Mouse (Mus musculus) adrenal gland, adult 10 weeks (tissue): ENCODE measurements around the gene Bex4. TPM values are rescaled to one million over a fixed set of nuclear protein-coding genes. Genes with fewer than 3 reads are reported as not detected.

Experiments
- polyA plus RNA-seq: library from polyadenylated mRNA; stranded (reverse); fragments of 350-450 nt; fragmentation: Illumina TruSeq; extraction: RNeasy Lipid Tissue Mini Kit (QIAGEN cat#74804); gene quantifications from one replicate; pipeline ENCODE4 v1.2.3, GENCODE M21; 2014; ENCODE audit warnings: low read depth, low replicate concordance

Gene Bex4
- 10.7 TPM for polyA plus RNA-seq

DNA sequence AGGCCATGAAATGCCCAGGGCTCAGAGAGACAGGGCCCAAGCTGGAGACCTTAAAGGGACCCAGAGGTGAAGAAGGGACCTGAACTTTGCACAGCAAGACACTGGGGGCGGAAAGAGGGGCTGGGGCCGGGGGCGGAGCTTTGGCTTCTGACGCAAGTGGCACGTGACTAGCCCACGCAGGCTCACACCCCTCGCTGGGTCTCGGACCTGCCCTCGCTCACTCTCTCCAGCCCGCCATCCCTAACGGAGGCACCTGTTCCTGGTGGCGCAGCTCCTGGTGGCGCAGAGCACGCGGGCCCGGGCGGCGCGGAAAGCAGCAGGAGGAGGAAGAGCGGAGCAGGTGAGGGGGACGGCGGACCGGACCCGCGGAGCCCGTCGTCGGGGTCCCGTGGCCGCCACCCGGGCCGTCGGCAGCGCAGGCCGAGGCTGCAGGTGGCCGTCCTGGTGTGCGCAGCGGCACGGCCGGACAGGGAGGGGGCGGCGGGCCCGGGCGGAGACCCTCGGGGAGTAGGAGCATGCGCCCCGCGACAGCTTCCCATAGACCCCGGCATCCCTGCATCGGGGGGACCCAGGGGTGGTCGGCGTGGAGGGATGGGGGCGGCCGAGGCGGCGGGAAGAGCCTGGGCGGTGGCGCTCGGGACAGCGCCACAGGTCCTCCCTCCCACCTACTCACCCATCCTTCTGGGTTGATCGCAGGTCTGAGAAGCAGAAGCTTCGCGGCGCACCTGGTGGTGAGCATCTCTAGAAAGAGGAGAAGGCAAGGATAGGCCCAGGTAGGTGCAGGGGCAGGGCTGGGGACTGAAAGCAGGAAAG is at the start of gene Bex4:
Bex4 (plus strand) TSS at position 170 of the 813 bp plus-strand sequence.

DNA sequence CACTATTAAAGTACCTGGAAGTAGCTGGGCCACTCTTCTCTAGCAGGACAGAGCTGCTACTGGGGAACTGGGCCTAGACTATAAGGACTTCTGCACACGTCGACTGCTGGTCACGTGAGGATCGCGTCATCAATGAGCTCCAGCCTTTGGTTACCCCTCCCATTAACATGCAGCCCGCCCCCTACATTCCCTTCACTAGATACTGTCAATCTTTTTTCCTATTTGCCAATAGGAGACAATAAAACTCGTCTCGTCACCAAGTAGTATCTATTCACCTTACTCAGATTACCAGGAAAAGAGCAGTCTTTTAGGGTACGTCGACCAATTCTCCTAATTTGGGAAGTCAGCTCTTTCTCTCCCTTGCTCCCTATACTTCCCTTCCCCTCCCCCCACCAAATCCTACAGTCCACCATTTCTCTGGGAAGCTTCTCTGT is 33.3 kb downstream of the Bex4 start, which contains the start of gene Tceal8:
Tceal8 (minus strand) TSS at position 225 of the 434 bp plus-strand sequence.

Other genes with a start within 250 kb of the Bex4 start
- gene Arxes2, start 145.2 kb upstream of the Bex4 start, polyA plus RNA-seq: 107 TPM
- gene Arxes1, start 105.6 kb upstream of the Bex4 start, polyA plus RNA-seq: 8.3 TPM
- 10.7 TPM for gene Bex2, start 70.8 kb upstream of the Bex4 start, polyA plus RNA-seq
- not detected for gene Nxf3, start 53.7 kb upstream of the Bex4 start, polyA plus RNA-seq
- gene Tceal8, start 33.3 kb downstream of the Bex4 start, polyA plus RNA-seq: 280 TPM
- 2.4 TPM for gene Tceal5, start 64.9 kb downstream of the Bex4 start, polyA plus RNA-seq
- 0.64 TPM for gene Tceal7, start 75.8 kb downstream of the Bex4 start, polyA plus RNA-seq
- gene Bex1, start 76.5 kb downstream of the Bex4 start, polyA plus RNA-seq: 7.6 TPM
- 1,113 TPM for gene Tceal9, start 106.1 kb downstream of the Bex4 start, polyA plus RNA-seq
- gene Bex3, start 131.3 kb downstream of the Bex4 start, polyA plus RNA-seq: 28.6 TPM